Comparison of ENCODE assay signal across 8 mouse cellular contexts in the genomic region with DNA sequence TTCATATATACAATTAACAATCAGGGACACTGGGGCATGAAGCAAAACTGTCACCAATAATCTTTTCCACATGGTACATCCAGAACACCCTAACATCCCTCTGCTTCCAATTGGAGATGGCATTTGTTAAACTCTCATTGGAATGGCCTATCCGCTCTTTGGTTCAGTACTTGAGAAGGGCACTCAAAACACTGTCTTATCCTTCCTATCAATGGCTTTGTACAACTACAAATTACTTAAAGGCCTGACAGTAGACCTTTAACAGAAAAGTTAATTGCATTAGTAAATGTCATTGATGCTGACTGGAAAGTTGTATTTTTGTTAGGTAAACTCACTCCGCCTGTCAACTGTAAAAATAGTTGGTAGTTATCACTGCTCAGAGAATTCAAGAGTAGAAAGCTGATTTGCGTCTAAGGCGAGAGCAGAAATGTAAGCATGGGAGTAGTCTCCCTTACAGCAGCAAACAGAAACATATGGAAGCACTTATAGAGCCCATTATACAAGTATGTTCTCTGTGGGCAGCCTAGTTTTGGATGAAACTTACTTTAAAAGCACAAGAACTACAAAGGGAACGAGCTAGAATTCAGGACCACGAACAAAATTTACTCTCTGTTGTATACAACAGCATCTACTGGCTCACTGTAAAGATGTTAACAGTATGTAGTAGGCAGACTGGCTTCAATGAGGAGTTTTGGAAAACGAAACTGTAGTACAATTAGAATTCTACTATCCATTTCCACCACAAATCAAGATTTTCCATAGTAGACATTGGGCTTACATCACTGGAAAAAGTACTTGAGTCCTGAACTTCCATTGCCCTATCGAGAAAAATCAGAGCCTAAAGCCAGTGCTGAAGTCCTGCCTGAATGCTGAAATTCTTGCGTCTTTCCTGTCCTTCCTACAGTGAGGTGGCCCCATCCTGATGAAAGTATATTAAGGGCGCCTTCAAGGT.
DNase-seq lines count a peak whose midpoint lies in the region; ATAC-seq and TF ChIP-seq lines count a peak whose summit lies in the region.

No protein-coding gene starts in this region.

- no peak for ATAC-seq in erythroblast, adult 5-6 weeks (replicated peaks; ENCODE audit: low FRiP score, poor library complexity, severe bottlenecking)
- no peak for ATAC-seq in forebrain, embryonic 14.5 days
- ATAC-seq in liver, embryonic 13.5 days (ENCODE audit: low read depth) = no peak
- no peak for ATAC-seq in granulocyte monocyte progenitor cell, adult 5-6 weeks (replicated peaks; ENCODE audit: poor library complexity, severe bottlenecking)

- peaks cover 34% of the 10 kb centered on the region for H3K79me3 ChIP-seq in C2C12 (ENCODE audit: low read depth)

- H3K27me3 ChIP-seq in erythroblast, embryonic 14.5 days (ENCODE audit: control insufficient read depth) = no peaks in the 10 kb centered on the region
- H3K27me3 ChIP-seq in C2C12 (ENCODE audit: control insufficient read depth, insufficient read depth, insufficient read length) = no peaks in the 10 kb centered on the region
- no peaks in the 10 kb centered on the region for H3K27me3 ChIP-seq in forebrain, embryonic 14.5 days (replicated peaks; ENCODE audit: control insufficient read depth, insufficient read depth, low read length)
- no peaks in the 10 kb centered on the region for H3K27me3 ChIP-seq in liver, embryonic 13.5 days

- H3K79me2 ChIP-seq in C2C12 (ENCODE audit: control insufficient read depth, insufficient read depth) = peaks cover 47% of the 10 kb centered on the region

- H3K27ac ChIP-seq in forebrain, embryonic 14.5 days (ENCODE audit: low read depth, low read length) = no peak overlapping the region
- H3K27ac ChIP-seq in liver, embryonic 13.5 days = peak overlapping the region; percentile 96

- H3ac ChIP-seq in C2C12 (ENCODE audit: control insufficient read depth, insufficient read length, low read depth) = peak overlapping the region; percentile 75

- no peak for DNase-seq in forebrain, embryonic 14.5 days (ENCODE audit: low spot score)
- no peak for DNase-seq in liver, embryonic 13.5 days
- DNase-seq in adrenal gland, postnatal 10 days = no peak
- no peak for DNase-seq in right cerebral cortex, adult 2 months (ENCODE audit: low spot score in 2 of 2)

- H3K4me3 ChIP-seq in erythroblast, embryonic 14.5 days (replicated peaks) = peak overlapping the region; percentile 87
- H3K4me3 ChIP-seq in C2C12 (ENCODE audit: insufficient read depth, poor library complexity, severe bottlenecking) = peak overlapping the region; percentile 91
- H3K4me3 ChIP-seq in forebrain, embryonic 14.5 days (ENCODE audit: low read depth, low read length) = peak overlapping the region; percentile 92
- peak overlapping the region; percentile 95 for H3K4me3 ChIP-seq in liver, embryonic 13.5 days (replicated peaks)

- peak overlapping the region; percentile 91 for H3K4me2 ChIP-seq in forebrain, embryonic 14.5 days (ENCODE audit: low read length)
- peak overlapping the region; percentile 84 for H3K4me2 ChIP-seq in liver, embryonic 13.5 days

- H3K9me3 ChIP-seq in erythroblast, embryonic 14.5 days (ENCODE audit: control insufficient read depth, low read length) = no peaks in the 10 kb centered on the region
- H3K9me3 ChIP-seq in forebrain, embryonic 14.5 days (replicated peaks; ENCODE audit: control insufficient read depth, low read length) = no peaks in the 10 kb centered on the region
- no peaks in the 10 kb centered on the region for H3K9me3 ChIP-seq in liver, embryonic 13.5 days (replicated peaks)

- peaks cover 40% of the 10 kb centered on the region for H3K4me1 ChIP-seq in erythroblast, embryonic 14.5 days (ENCODE audit: control insufficient read depth)
- peaks cover 24% of the 10 kb centered on the region for H3K4me1 ChIP-seq in forebrain, embryonic 14.5 days (ENCODE audit: control insufficient read depth, insufficient read depth, low read length)
- H3K4me1 ChIP-seq in liver, embryonic 13.5 days (replicated peaks) = peaks cover 42% of the 10 kb centered on the region

- peak overlapping the region; percentile 100 for H3K9ac ChIP-seq in forebrain, embryonic 14.5 days (ENCODE audit: low read length)
- peak overlapping the region; percentile 99 for H3K9ac ChIP-seq in liver, embryonic 13.5 days

- TF ChIP-seq CTCF in C2C12 (IDR thresholded peaks at IDR 0.05; ENCODE audit: control insufficient read depth, insufficient read depth, insufficient read length) = no peak

- peaks cover 43% of the 10 kb centered on the region for H3K36me3 ChIP-seq in erythroblast, embryonic 14.5 days (ENCODE audit: control insufficient read depth)
- H3K36me3 ChIP-seq in C2C12 (ENCODE audit: control insufficient read depth, insufficient read depth) = peaks cover 44% of the 10 kb centered on the region
- H3K36me3 ChIP-seq in forebrain, embryonic 14.5 days (ENCODE audit: control insufficient read depth, insufficient read depth, low read length) = peaks cover 14% of the 10 kb centered on the region
- H3K36me3 ChIP-seq in liver, embryonic 13.5 days = peaks cover 26% of the 10 kb centered on the region

- WGBS in forebrain, embryonic 14.5 days = 38% methylated on average over 10 of the region's 10 CpGs
- 42% methylated on average over 10 of the region's 10 CpGs for WGBS in liver, embryonic 13.5 days (ENCODE audit: insufficient replicate concordance)

TF ChIP-seq in C2C12, 6 proteins besides CTCF, POLR2A, EP300 and RAD21:
- TF ChIP-seq MYOD1 (IDR thresholded peaks at IDR 0.05; ENCODE audit: control insufficient read depth, insufficient read length, low read depth) = no peak
- TF ChIP-seq MAX (IDR thresholded peaks at IDR 0.05) = no peak
- no peak for TF ChIP-seq MYOG (IDR thresholded peaks at IDR 0.05; ENCODE audit: control insufficient read depth, extremely low read depth, insufficient read length)
- TF ChIP-seq FOSL1 (IDR thresholded peaks at IDR 0.05; ENCODE audit: insufficient read depth, low read length, poor library complexity, severe bottlenecking) = no peak
- TF ChIP-seq CEBPB (IDR thresholded peaks at IDR 0.05; ENCODE audit: low read depth) = no peak
- TF ChIP-seq USF1 (IDR thresholded peaks at IDR 0.05; ENCODE audit: low read depth) = no peak
